Mouse (Mus musculus): ENCODE results near the gene Gak. TPM values are rescaled to one million over a fixed set of nuclear protein-coding genes. Genes with fewer than 3 reads are reported as not detected.

Gene Gak
- 57.7 and 61.0 TPM in 2 replicates for polyA plus RNA-seq (2016; fragmentation: Nextera tagmentation; extraction: Ambion mirVana)

GRCm38 (mm10) chr5:108629634-108630483 lies at the start of gene Gak, which contains the start of gene Tmem175:
TSS of gene Gak (minus strand) at chr5:108629755.
TSS of gene Tmem175 (plus strand) at chr5:108629770.
- H3K9me3 ChIP-seq: no peaks in the 10 kb centered on the region
- under 1% methylated on average over 58 of the region's 58 CpGs for WGBS
- ATAC-seq (ENCODE audit: low FRiP score): peak; percentile 97
- peak within 1 kb of the TSS; percentile 85 for H3K27ac ChIP-seq
- peaks cover 22% of the 10 kb centered on the region for H3K4me1 ChIP-seq
- H3K4me2 ChIP-seq: peak within 1 kb of the TSS; percentile 91
- no peaks in the 10 kb centered on the region for H3K36me3 ChIP-seq (replicated peaks)
- H3K4me3 ChIP-seq (replicated peaks): peak within 1 kb of the TSS; percentile 65
- no peaks in the 10 kb centered on the region for H3K27me3 ChIP-seq
- peak within 1 kb of the TSS; percentile 77 for H3K9ac ChIP-seq

- Histone ChIP-seq H3K9ac (no peak overlapping the region), H3K27ac (peak overlapping the region; percentile 19; the same call in 1 of the 2 replicates), H3K9me3 (no peaks in the 10 kb centered on the region), H3K4me3 (replicated peaks) (no peak overlapping the region), H3K27me3 (no peaks in the 10 kb centered on the region), H3K4me2 (no peak overlapping the region), H3K36me3 (replicated peaks) (no peaks in the 10 kb centered on the region), H3K4me1 (peaks cover 20% of the 10 kb centered on the region)
- 88% methylated on average over 6 of the region's 6 CpGs for WGBS
- no peak for ATAC-seq (ENCODE audit: low FRiP score)
Measured at GRCm38 (mm10) chr5:108678296-108678854, 48.8 kb upstream of the Gak start.

DNA sequence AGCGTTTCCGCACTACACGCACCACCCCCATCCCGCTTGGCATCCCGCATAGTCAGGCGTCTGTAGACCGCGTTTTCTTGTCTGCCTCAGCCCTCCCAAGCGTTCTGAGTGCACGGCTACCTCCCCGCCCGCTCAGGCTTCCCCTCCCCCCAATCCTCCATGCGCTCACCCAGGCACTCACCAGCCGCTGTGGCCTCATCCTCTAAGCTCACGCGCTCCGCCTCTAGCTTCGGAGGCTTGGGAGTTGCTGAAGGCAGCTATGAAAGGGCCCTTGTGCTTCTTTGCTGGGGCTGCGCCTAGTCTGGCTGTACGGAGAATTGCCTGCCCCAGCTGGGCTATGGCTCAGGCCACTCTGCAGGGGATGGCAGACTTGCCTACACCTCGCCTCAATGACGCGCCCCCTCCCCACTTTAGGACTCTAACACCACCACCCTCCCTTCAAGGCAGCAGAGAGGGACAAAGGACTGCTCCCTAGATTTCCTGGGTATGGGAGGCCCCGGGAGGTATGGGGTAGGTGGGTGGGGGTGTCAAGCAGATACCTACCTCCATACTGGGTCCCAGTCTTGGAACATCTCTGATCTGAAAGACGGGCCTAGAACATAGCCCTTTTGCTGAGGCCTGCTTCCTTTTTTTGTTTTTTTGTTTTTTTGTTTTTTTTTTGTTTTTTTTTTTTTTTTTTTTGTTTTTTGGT lies 48.2 kb upstream of the Gak start:
- WGBS: 3% methylated on average over 25 of the region's 25 CpGs
- peaks cover 2% of the 10 kb centered on the region; the same call in 1 of the 2 replicates for H3K36me3 ChIP-seq (replicated peaks)

GRCm38 (mm10) chr5:108676772-108677498 lies 47.4 kb upstream of the Gak start:
- ATAC-seq (ENCODE audit: low FRiP score): peak; percentile 70

More for the DNA sequence above, 48.2 kb upstream of the Gak start:
- ATAC-seq (ENCODE audit: low FRiP score): peak; percentile 93
- Histone ChIP-seq H3K4me3 (replicated peaks) (peak overlapping the region; percentile 28), H3K4me1 (peaks cover 20% of the 10 kb centered on the region), H3K27me3 (no peaks in the 10 kb centered on the region), H3K27ac (peak overlapping the region; percentile 93), H3K9me3 (no peaks in the 10 kb centered on the region), H3K9ac (peak overlapping the region; percentile 54), H3K4me2 (peak overlapping the region; percentile 56)

GRCm38 (mm10) chr5:108675251-108675816 lies 45.8 kb upstream of the Gak start, which contains the start of gene Slc26a1:
TSS of gene Slc26a1 (minus strand) at chr5:108675569.
- Histone ChIP-seq H3K27me3 (no peaks in the 10 kb centered on the region), H3K27ac (no peak within 1 kb of the TSS), H3K9me3 (no peaks in the 10 kb centered on the region), H3K9ac (no peak within 1 kb of the TSS), H3K36me3 (replicated peaks) (peaks cover 16% of the 10 kb centered on the region), H3K4me1 (peaks cover 20% of the 10 kb centered on the region), H3K4me2 (no peak within 1 kb of the TSS), H3K4me3 (replicated peaks) (no peak within 1 kb of the TSS)
- WGBS: 83% methylated on average over 9 of the region's 9 CpGs
- no peak for ATAC-seq (ENCODE audit: low FRiP score)

More at GRCm38 (mm10) chr5:108676772-108677498, 47.4 kb upstream of the Gak start:
- Histone ChIP-seq H3K27me3 (no peaks in the 10 kb centered on the region), H3K4me1 (peaks cover 20% of the 10 kb centered on the region), H3K4me2 (peak overlapping the region; percentile 56), H3K9me3 (no peaks in the 10 kb centered on the region), H3K36me3 (replicated peaks) (peaks cover 10% of the 10 kb centered on the region), H3K9ac (peak overlapping the region; percentile 54), H3K27ac (peak overlapping the region; percentile 93), H3K4me3 (replicated peaks) (peak overlapping the region; percentile 28)
- 11% methylated on average over 5 of the region's 5 CpGs for WGBS

DNA sequence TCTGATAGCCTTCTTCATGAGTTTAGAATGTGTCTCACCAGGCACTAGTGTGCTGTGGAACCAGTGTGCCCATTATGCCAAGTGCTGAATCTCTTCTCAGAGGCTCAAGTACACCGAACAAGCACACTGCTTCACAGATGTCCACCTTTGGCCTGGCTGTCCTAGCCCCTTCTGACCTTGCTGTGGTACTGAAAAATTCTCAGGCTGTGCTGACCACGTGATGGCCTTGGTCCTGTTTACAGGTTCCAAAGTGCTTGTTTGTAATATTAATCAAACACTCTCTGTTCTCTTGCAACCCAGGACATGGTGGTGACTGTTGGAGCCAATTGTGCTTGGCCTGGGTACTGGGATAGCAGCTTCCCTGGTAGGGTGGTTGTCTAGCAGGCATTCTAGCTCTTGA lies 45.1 kb upstream of the Gak start:
- no peak overlapping the region for H3K9ac ChIP-seq
- H3K9me3 ChIP-seq: no peaks in the 10 kb centered on the region
- H3K27me3 ChIP-seq: no peaks in the 10 kb centered on the region
- no peak overlapping the region for H3K27ac ChIP-seq
- WGBS: 91% methylated on average over 2 of the region's 2 CpGs
- H3K4me3 ChIP-seq (replicated peaks): no peak overlapping the region
- H3K4me2 ChIP-seq: no peak overlapping the region
- no peak for ATAC-seq (ENCODE audit: low FRiP score)
- peaks cover 16% of the 10 kb centered on the region for H3K36me3 ChIP-seq (replicated peaks)
- H3K4me1 ChIP-seq: peaks cover 26% of the 10 kb centered on the region

- no peak for ATAC-seq (ENCODE audit: low FRiP score)
- Histone ChIP-seq H3K27ac (no peak overlapping the region), H3K9ac (no peak overlapping the region), H3K36me3 (replicated peaks) (peaks cover 16% of the 10 kb centered on the region), H3K4me1 (peaks cover 23% of the 10 kb centered on the region), H3K27me3 (no peaks in the 10 kb centered on the region), H3K4me3 (replicated peaks) (no peak overlapping the region), H3K4me2 (no peak overlapping the region), H3K9me3 (no peaks in the 10 kb centered on the region)
- WGBS: 93% methylated on average over 12 of the region's 12 CpGs
Measured at GRCm38 (mm10) chr5:108671757-108672156, 42.2 kb upstream of the Gak start.

GRCm38 (mm10) chr5:108670785-108671184 lies 41.2 kb upstream of the Gak start:
- no peak for ATAC-seq (ENCODE audit: low FRiP score)
- no peak overlapping the region for H3K4me2 ChIP-seq
- H3K9me3 ChIP-seq: no peaks in the 10 kb centered on the region
- no peak overlapping the region for H3K27ac ChIP-seq
- H3K9ac ChIP-seq: no peak overlapping the region
- H3K36me3 ChIP-seq (replicated peaks): peaks cover 16% of the 10 kb centered on the region
- no peaks in the 10 kb centered on the region for H3K27me3 ChIP-seq
- H3K4me3 ChIP-seq (replicated peaks): no peak overlapping the region
- peaks cover 19% of the 10 kb centered on the region for H3K4me1 ChIP-seq

- Histone ChIP-seq H3K4me2 (peak overlapping the region; percentile 69), H3K27me3 (no peaks in the 10 kb centered on the region), H3K4me3 (replicated peaks) (no peak overlapping the region), H3K27ac (no peak overlapping the region), H3K36me3 (replicated peaks) (peaks cover 16% of the 10 kb centered on the region), H3K9me3 (no peaks in the 10 kb centered on the region), H3K4me1 (peaks cover 16% of the 10 kb centered on the region), H3K9ac (peak overlapping the region; percentile 75; the same call in 1 of the 2 replicates)
- 81% methylated on average over 9 of the region's 9 CpGs for WGBS
- ATAC-seq (ENCODE audit: low FRiP score): peak; percentile 24; the same call in 1 of the 2 replicates
Measured at GRCm38 (mm10) chr5:108669986-108670385, 40.4 kb upstream of the Gak start.

- Histone ChIP-seq H3K9me3 (no peaks in the 10 kb centered on the region), H3K4me1 (peaks cover 16% of the 10 kb centered on the region), H3K9ac (peak within 1 kb of the TSS; percentile 75), H3K27ac (peak within 1 kb of the TSS; percentile 69), H3K4me2 (peak within 1 kb of the TSS; percentile 69), H3K27me3 (no peaks in the 10 kb centered on the region), H3K4me3 (replicated peaks) (peak within 1 kb of the TSS; percentile 53), H3K36me3 (replicated peaks) (peaks cover 16% of the 10 kb centered on the region)
- peak; percentile 85 for ATAC-seq (ENCODE audit: low FRiP score)
- 6% methylated on average over 43 of the region's 43 CpGs for WGBS
Measured at GRCm38 (mm10) chr5:108668977-108669936, 39.7 kb upstream of the Gak start, which contains the start of gene Dgkq. TSS of gene Dgkq (minus strand) at chr5:108669672.
